Mouse (Mus musculus): Measurements from ENCODE around the gene Spg21.

The Spg21 gene

DNA sequence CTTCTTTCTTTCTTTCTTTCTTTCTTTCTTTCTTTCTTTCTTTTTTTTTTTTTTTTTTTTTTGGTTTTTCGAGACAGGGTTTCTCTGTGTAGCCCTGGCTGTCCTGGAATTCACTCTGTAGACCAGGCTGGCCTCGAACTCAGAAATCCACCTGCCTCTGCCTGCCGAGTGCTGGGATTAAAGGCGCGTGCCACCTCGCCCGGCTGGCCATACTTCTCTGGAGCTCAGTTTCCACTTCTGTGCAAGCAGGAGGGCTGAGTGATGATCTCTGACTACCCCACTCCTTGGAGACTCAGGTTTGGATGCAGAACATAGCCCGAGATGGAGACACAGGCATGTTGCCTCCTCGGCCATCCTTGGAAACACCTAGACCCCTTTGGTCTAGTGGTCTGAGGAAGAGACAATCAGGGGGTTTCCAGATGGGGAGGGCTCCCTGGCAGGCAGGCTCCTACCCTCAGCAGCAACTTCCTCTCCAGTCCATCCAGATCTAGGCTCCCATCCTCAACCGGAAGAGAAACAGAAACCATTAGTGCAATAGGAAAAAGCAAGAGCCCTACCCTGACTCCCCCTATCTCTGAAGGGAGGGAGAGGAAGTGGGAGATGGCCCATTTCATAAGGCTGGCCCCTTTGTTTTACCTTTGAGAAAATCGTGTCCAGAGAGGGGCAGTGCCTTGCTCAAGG, 75.2 kb downstream of the Spg21 start:
- DNase-seq (ENCODE audit: low read depth), result no peak

DNA sequence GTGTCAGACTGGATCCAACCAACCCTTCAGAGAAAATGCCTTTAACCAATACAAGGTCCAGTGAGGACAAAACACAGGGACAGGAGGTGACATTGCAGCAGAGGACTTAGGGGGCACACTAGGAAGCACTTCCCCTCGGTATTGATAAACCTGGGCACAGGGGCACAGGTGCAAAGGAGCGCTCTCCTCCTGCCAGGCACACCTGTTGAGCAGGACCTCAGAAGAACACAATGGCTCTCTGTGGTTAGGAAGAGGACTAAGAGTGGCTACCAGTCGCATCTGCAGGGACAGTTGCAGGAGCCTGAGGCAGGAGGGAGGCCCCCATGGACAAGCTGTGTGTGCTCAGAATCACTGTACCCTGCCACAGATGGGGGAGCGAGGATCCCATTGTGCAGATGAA, 75.7 kb downstream of the Spg21 start:
- no peak for DNase-seq (ENCODE audit: low read depth)

Measured in fibroblast of lung, adult 2 months (primary cell).